Mouse (Mus musculus): ENCODE measurements around the gene Ceacam1. TPM values are rescaled to one million over a fixed set of nuclear protein-coding genes. Genes with fewer than 3 reads are reported as not detected.

The Ceacam1 gene
- polyA plus RNA-seq, 1 experiment from 2014 or later: 19.6 TPM

DNA sequence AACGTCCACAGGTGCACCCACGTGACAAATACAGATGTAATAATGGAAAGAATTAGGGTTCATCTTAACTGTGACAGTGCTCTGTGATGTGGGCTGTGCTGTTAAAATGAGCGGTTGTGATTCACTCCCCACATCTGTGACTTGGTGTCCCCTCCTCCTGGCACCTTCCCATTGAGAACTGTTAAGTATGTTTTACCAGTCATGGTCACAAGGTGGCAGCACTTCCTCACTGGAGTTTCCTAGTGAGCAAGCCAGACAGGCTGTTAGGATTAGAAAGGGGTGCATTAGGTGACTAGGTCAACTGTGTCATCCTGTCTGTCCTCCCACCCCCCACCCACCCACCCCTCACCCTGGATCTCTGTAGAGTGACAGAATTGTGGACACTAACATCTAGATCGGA, 53.0 kb downstream of the Ceacam1 start:
- Histone ChIP-seq H3K4me2 (ENCODE audit: low read depth, low read length) (no peak overlapping the region), H3K27ac (ENCODE audit: low read length) (no peak overlapping the region), H3K9ac (ENCODE audit: low read depth, low read length) (no peak overlapping the region), H3K9me3 (replicated peaks; ENCODE audit: control insufficient read depth, low read length) (no peaks in the 10 kb centered on the region), H3K27me3 (ENCODE audit: control insufficient read depth, insufficient read depth, low read depth, low read length) (no peaks in the 10 kb centered on the region), H3K4me3 (ENCODE audit: low read depth, low read length) (no peak overlapping the region), H3K4me1 (ENCODE audit: control insufficient read depth, low read depth, low read length) (no peaks in the 10 kb centered on the region), H3K36me3 (ENCODE audit: control insufficient read depth, insufficient read depth) (no peaks in the 10 kb centered on the region)
- WGBS (ENCODE audit: insufficient replicate concordance): 29% methylated on average over 4 of the region's 4 CpGs
- ATAC-seq (ENCODE audit: low read depth): no peak

DNA sequence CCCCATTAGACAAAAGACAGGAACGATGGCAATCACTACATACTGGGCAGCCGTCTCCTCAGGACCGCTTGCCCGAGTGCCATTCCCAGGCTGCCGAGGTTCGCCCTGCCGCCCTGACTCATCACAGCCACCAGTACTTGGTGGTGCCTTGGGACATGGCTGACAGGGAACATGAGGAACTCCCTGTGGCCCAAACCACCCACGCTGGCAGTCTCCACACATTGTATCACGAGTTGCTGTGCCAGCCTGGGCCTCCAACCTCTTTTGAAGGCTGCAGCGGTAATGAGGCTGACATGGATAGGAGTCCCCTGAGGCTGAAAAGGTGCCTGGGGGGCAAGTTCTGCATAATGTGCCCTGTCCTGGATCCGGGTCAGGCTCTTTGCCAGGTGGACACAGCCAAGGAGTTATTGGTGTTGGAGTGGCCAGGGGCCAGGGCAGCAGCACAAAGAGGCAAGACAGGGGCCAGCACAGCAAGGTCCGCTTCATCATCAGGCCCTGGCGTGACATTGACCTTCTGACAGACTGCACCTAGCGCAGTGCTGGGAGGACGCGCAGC, 55.0 kb downstream of the Ceacam1 start:
- Histone ChIP-seq H3K27ac (ENCODE audit: low read length) (no peak overlapping the region), H3K27me3 (ENCODE audit: control insufficient read depth, insufficient read depth, low read depth, low read length) (no peaks in the 10 kb centered on the region), H3K9me3 (replicated peaks; ENCODE audit: control insufficient read depth, low read length) (no peaks in the 10 kb centered on the region), H3K9ac (ENCODE audit: low read depth, low read length) (no peak overlapping the region), H3K4me2 (ENCODE audit: low read depth, low read length) (no peak overlapping the region), H3K4me3 (ENCODE audit: low read depth, low read length) (no peak overlapping the region), H3K4me1 (ENCODE audit: control insufficient read depth, low read depth, low read length) (no peaks in the 10 kb centered on the region), H3K36me3 (ENCODE audit: control insufficient read depth, insufficient read depth) (no peaks in the 10 kb centered on the region)
- ATAC-seq (ENCODE audit: low read depth): no peak
- 70% methylated on average over 16 of the region's 16 CpGs for WGBS (ENCODE audit: insufficient replicate concordance)

DNA sequence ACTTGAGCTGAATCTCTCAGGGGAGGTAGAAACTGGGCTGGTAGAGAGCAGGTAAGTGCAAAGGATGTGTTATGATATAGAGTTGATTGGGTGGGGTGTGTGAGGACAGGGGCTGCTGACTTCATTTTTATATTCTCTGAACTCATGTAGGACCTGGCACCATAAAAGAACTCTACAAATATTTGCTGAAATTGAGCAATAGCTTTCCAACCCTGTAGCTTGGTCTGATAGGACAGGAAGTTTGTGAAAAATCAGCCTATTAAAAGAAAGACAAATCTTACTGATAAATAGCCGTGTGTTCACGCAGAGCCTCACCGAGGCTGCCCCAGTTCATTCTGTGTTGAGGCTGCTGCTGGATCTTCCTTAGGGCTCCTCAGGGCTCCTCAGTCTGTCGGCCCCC, 57.5 kb downstream of the Ceacam1 start:
- Histone ChIP-seq H3K36me3 (ENCODE audit: control insufficient read depth, insufficient read depth) (no peaks in the 10 kb centered on the region), H3K4me3 (ENCODE audit: low read depth, low read length) (no peak overlapping the region), H3K9ac (ENCODE audit: low read depth, low read length) (no peak overlapping the region), H3K27me3 (ENCODE audit: control insufficient read depth, insufficient read depth, low read depth, low read length) (no peaks in the 10 kb centered on the region), H3K27ac (ENCODE audit: low read length) (no peak overlapping the region), H3K9me3 (replicated peaks; ENCODE audit: control insufficient read depth, low read length) (no peaks in the 10 kb centered on the region), H3K4me1 (ENCODE audit: control insufficient read depth, low read depth, low read length) (no peaks in the 10 kb centered on the region), H3K4me2 (ENCODE audit: low read depth, low read length) (no peak overlapping the region)
- no peak; the same call in 1 of the 2 replicates for ATAC-seq (ENCODE audit: low read depth)
- 56% methylated on average over 4 of the region's 4 CpGs for WGBS (ENCODE audit: insufficient replicate concordance)

DNA sequence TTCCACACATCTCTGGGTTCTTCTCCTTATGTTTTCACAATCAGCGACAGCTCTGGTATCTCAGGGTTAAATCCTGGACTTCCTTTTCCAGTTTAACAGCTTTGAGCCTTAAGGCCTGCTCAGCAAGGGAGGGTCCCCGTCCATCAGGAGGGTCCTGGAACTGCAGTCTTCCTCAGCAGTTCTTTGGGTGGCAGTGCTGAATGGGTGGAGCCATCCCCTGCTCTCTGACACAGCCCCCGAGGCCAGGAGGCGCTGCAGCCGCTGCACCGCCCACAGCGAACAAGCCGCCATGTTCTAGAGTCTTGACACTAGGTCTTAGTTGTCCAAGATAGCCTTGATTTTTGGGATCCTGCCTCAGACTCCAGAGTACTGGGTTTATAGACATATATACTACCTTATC, 57.9 kb downstream of the Ceacam1 start:
- no peaks in the 10 kb centered on the region for H3K36me3 ChIP-seq (ENCODE audit: control insufficient read depth, insufficient read depth)
- H3K27ac ChIP-seq (ENCODE audit: low read length): no peak overlapping the region
- no peaks in the 10 kb centered on the region for H3K4me1 ChIP-seq (ENCODE audit: control insufficient read depth, low read depth, low read length)
- whole genome bisulfite sequencing (ENCODE audit: insufficient replicate concordance): 76% methylated on average over 8 of the region's 8 CpGs
- no peak overlapping the region for H3K4me3 ChIP-seq (ENCODE audit: low read depth, low read length)
- no peaks in the 10 kb centered on the region for H3K9me3 ChIP-seq (replicated peaks; ENCODE audit: control insufficient read depth, low read length)
- no peak overlapping the region for H3K9ac ChIP-seq (ENCODE audit: low read depth, low read length)
- no peak for ATAC-seq (ENCODE audit: low read depth)
- no peak overlapping the region for H3K4me2 ChIP-seq (ENCODE audit: low read depth, low read length)
- H3K27me3 ChIP-seq (ENCODE audit: control insufficient read depth, insufficient read depth, low read depth, low read length): no peaks in the 10 kb centered on the region

DNA sequence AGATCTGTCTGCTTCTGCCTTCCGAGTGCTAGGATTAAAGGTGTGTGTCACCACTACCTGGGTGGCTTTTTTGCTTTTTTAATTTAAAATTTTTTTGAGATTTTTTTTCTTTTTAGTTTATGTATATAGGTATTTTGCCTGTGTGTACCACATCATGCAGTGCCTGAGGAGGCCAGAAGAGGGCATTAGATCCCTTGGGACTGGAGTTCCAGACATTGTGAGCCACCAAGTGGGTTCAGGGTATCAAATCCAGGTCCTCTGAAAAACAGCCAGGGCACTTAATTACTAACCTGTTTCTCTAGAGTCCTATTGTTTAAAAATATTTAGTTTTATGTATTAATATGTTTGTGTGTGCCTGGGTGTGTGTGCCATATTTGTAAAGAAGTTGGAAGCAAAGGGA, 59.8 kb downstream of the Ceacam1 start:
- Histone ChIP-seq H3K9me3 (replicated peaks; ENCODE audit: control insufficient read depth, low read length) (no peaks in the 10 kb centered on the region), H3K36me3 (ENCODE audit: control insufficient read depth, insufficient read depth) (no peaks in the 10 kb centered on the region), H3K4me2 (ENCODE audit: low read depth, low read length) (no peak overlapping the region), H3K9ac (ENCODE audit: low read depth, low read length) (no peak overlapping the region), H3K4me3 (ENCODE audit: low read depth, low read length) (no peak overlapping the region), H3K27ac (ENCODE audit: low read length) (no peak overlapping the region), H3K27me3 (ENCODE audit: control insufficient read depth, insufficient read depth, low read depth, low read length) (no peaks in the 10 kb centered on the region), H3K4me1 (ENCODE audit: control insufficient read depth, low read depth, low read length) (no peaks in the 10 kb centered on the region)
- 34% methylated on average over 1 of the region's 1 CpGs for WGBS (ENCODE audit: insufficient replicate concordance)
- no peak for ATAC-seq (ENCODE audit: low read depth)

DNA sequence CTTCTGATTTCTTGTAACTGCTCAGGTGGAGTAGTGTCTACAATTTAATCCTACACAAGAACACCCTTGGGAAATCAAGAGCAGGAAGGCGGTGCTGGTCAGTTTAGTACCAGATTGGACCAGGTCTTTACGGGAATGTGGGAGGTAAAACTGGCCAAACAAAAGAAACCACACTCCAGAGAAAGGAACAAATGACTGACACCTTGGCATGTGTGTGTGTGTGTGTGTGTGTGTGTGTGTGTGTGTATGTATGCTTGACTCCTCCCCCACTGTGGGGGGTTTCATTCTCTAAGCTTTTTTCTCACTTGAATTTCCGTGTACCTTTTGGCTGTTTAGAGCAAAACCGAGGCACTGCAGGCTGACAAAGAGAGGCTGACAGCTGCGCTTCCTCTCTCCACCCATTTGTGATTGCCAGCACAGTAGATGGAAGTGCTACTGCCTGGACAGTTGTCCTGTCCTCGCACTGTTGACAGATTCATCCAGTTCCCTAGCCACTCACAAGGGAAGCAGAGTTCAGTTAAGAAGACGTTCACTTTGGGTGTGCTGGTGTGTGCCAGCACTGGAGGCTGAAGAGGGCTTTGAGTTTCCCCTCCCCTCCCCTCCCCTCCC, 64.5 kb downstream of the Ceacam1 start, which contains the start of gene Cxcl17:
TSS of gene Cxcl17 (minus strand) at position 54 of the 609 bp plus-strand sequence.
- no peaks in the 10 kb centered on the region for H3K27me3 ChIP-seq (ENCODE audit: control insufficient read depth, insufficient read depth, low read depth, low read length)
- H3K4me3 ChIP-seq (ENCODE audit: low read depth, low read length): no peak within 1 kb of the TSS
- no peak for ATAC-seq (ENCODE audit: low read depth)
- H3K9ac ChIP-seq (ENCODE audit: low read depth, low read length): no peak within 1 kb of the TSS
- H3K4me2 ChIP-seq (ENCODE audit: low read depth, low read length): no peak within 1 kb of the TSS
- no peaks in the 10 kb centered on the region for H3K9me3 ChIP-seq (replicated peaks; ENCODE audit: control insufficient read depth, low read length)
- no peaks in the 10 kb centered on the region for H3K36me3 ChIP-seq (ENCODE audit: control insufficient read depth, insufficient read depth)
- 31% methylated on average over 7 of the region's 7 CpGs for WGBS (ENCODE audit: insufficient replicate concordance)
- no peaks in the 10 kb centered on the region for H3K4me1 ChIP-seq (ENCODE audit: control insufficient read depth, low read depth, low read length)
- no peak within 1 kb of the TSS for H3K27ac ChIP-seq (ENCODE audit: low read length)

DNA sequence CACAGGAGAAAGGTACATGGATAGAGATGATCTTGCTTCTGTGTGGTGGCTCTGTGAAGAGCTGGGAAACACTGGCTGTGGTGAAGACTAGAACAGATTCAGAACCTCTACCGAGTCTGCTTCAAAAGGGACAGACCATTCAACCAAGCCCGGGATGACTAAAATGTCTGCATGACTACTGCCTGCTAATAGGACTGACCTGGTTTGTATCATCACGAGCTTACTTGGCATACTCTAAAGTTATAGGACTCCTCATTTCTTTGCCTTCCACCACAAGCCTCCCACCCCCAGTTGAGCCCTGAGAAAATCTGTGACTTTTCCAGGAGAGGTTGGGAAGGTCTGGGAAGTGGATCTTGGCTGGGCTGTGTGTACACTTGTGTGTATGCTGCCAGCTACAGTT, 65.5 kb downstream of the Ceacam1 start:
- H3K4me1 ChIP-seq (ENCODE audit: control insufficient read depth, low read depth, low read length): no peaks in the 10 kb centered on the region
- no peak overlapping the region for H3K9ac ChIP-seq (ENCODE audit: low read depth, low read length)
- no peak for ATAC-seq (ENCODE audit: low read depth)
- H3K4me2 ChIP-seq (ENCODE audit: low read depth, low read length): no peak overlapping the region
- H3K4me3 ChIP-seq (ENCODE audit: low read depth, low read length): no peak overlapping the region
- no peak overlapping the region for H3K27ac ChIP-seq (ENCODE audit: low read length)
- no peaks in the 10 kb centered on the region for H3K36me3 ChIP-seq (ENCODE audit: control insufficient read depth, insufficient read depth)
- H3K9me3 ChIP-seq (replicated peaks; ENCODE audit: control insufficient read depth, low read length): no peaks in the 10 kb centered on the region
- 60% methylated on average over 3 of the region's 3 CpGs for whole genome bisulfite sequencing (ENCODE audit: insufficient replicate concordance)
- no peaks in the 10 kb centered on the region for H3K27me3 ChIP-seq (ENCODE audit: control insufficient read depth, insufficient read depth, low read depth, low read length)

Other genes with a start within 250 kb of the Ceacam1 start
- gene Gsk3a, start 239.8 kb downstream of the Ceacam1 start, polyA plus RNA-seq (2015; fragmentation: Nextera tagmentation; extraction: Ambion mirVana): 4.0 and 5.3 TPM in 2 replicates
- 3.4 and 3.6 TPM in 2 replicates for gene Erf, start 226.8 kb downstream of the Ceacam1 start, polyA plus RNA-seq (2015; fragmentation: Nextera tagmentation; extraction: Ambion mirVana)
- 9.5 and 10.8 TPM in 2 replicates for gene Cic, start 209.9 kb downstream of the Ceacam1 start, polyA plus RNA-seq (2015; fragmentation: Nextera tagmentation; extraction: Ambion mirVana)
- gene Pafah1b3, start 179.6 kb downstream of the Ceacam1 start, polyA plus RNA-seq (2015; fragmentation: Nextera tagmentation; extraction: Ambion mirVana): 25.6 and 26.2 TPM in 2 replicates
- gene Prr19, start 176.2 kb downstream of the Ceacam1 start, polyA plus RNA-seq (2015; fragmentation: Nextera tagmentation; extraction: Ambion mirVana): 0.09 TPM in 1 of 2 replicates, not detected in the other
- gene Tmem145, start 171.5 kb downstream of the Ceacam1 start, polyA plus RNA-seq (2015; fragmentation: Nextera tagmentation; extraction: Ambion mirVana): 0.07 TPM in 1 of 2 replicates, not detected in the other
- gene Megf8, start 160.4 kb downstream of the Ceacam1 start, polyA plus RNA-seq (2015; fragmentation: Nextera tagmentation; extraction: Ambion mirVana): 0.78 and 0.90 TPM in 2 replicates
- gene Cnfn, start 107.9 kb downstream of the Ceacam1 start, polyA plus RNA-seq (2015; fragmentation: Nextera tagmentation; extraction: Ambion mirVana): not detected in 2 replicates
- 3.4 and 3.8 TPM in 2 replicates for gene Lipe, start 78.9 kb downstream of the Ceacam1 start, polyA plus RNA-seq (2015; fragmentation: Nextera tagmentation; extraction: Ambion mirVana)
- 0.15 TPM in 1 of 2 replicates, not detected in the other for gene Cxcl17, start 64.7 kb downstream of the Ceacam1 start, polyA plus RNA-seq (2015; fragmentation: Nextera tagmentation; extraction: Ambion mirVana)
- gene Ceacam2, start 62.3 kb upstream of the Ceacam1 start, polyA plus RNA-seq (2015; fragmentation: Nextera tagmentation; extraction: Ambion mirVana): not detected in 2 replicates
- 0.63 and 0.65 TPM in 2 replicates for gene Erich4, start 138.3 kb upstream of the Ceacam1 start, polyA plus RNA-seq (2015; fragmentation: Nextera tagmentation; extraction: Ambion mirVana)
- gene Dmac2, start 141.8 kb upstream of the Ceacam1 start, polyA plus RNA-seq (2015; fragmentation: Nextera tagmentation; extraction: Ambion mirVana): 8.1 and 8.9 TPM in 2 replicates
- 2.9 and 3.1 TPM in 2 replicates for gene B3gnt8, start 149.1 kb upstream of the Ceacam1 start, polyA plus RNA-seq (2015; fragmentation: Nextera tagmentation; extraction: Ambion mirVana)
- 36.7 and 43.1 TPM in 2 replicates for gene Bckdha, start 181.4 kb upstream of the Ceacam1 start, polyA plus RNA-seq (2015; fragmentation: Nextera tagmentation; extraction: Ambion mirVana)
- gene Exosc5, start 181.6 kb upstream of the Ceacam1 start, polyA plus RNA-seq (2015; fragmentation: Nextera tagmentation; extraction: Ambion mirVana): 39.1 and 40.7 TPM in 2 replicates
- gene Tmem91, start 197.6 kb upstream of the Ceacam1 start, polyA plus RNA-seq (2015; fragmentation: Nextera tagmentation; extraction: Ambion mirVana): 0.78 and 1.3 TPM in 2 replicates
- gene B9d2, start 203.2 kb upstream of the Ceacam1 start, polyA plus RNA-seq (2015; fragmentation: Nextera tagmentation; extraction: Ambion mirVana): 20.1 and 21.0 TPM in 2 replicates
- 3.1 and 4.1 TPM in 2 replicates for gene Tgfb1, start 209.4 kb upstream of the Ceacam1 start, polyA plus RNA-seq (2015; fragmentation: Nextera tagmentation; extraction: Ambion mirVana)
- gene Ccdc97, start 241.5 kb upstream of the Ceacam1 start, polyA plus RNA-seq (2015; fragmentation: Nextera tagmentation; extraction: Ambion mirVana): 8.5 and 11.9 TPM in 2 replicates